Mouse (Mus musculus) right cerebral cortex, postnatal 10 days (tissue): ENCODE results near the gene Rftn1.
"Not testable (repeated sequence)": the region's sequence is repeated elsewhere in the genome, so short reads cannot be mapped to it uniquely, and the experiment has no call there.

Experiments used
- DNase-seq, 2 experiments: peaks; one replicate each; pipeline ENCODE4 v3.0.0; 2021; ENCODE audit warnings: low spot score in 2 of 2

Rftn1 gene

DNA sequence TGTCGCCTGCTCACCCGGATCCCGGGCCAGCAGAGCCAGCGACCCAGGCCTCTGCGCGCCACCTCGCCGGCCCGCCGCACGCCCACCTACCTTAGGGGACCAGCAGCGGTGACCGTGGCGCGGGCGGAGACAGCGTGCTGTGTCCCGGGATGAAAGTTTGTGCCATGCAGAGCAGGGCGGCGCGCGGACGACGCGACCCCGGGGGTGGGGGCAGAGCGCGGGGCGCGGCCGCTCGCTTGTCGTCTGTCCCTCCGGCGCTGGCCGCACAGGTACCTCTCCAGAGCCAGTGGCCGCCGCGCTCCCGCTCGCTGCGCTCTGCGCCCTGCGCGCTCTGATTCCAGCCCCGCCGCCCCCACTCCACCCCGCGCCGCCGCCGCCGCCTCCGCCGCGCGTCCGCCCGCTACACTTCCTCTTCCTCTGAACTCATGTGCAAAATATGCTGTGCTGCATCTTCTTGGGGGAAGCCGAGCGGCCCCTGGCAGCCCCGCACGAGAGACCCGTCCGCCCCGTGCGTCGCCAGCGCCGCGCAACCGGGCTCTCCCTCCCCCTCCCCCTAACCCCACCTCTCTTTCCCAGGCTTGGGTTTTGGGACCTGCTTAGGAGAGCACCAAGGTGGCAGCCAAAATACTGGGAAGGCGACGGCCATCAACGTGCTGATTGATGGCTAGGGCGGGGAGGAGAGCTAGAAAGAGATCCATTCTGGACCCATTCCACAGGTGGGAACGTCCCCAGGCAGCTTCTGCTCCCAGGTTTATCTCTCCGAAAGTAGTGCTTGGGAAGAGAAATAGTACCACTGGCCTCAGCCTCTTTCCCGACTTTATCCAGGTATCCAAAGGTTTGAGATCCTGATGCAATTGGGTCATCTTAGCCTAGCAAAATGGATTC, at the start of gene Rftn1:
TSS of gene Rftn1 (minus strand) at position 544 of the 885 bp plus-strand sequence.
- peak; percentile 40 to 50 for DNase-seq

DNA sequence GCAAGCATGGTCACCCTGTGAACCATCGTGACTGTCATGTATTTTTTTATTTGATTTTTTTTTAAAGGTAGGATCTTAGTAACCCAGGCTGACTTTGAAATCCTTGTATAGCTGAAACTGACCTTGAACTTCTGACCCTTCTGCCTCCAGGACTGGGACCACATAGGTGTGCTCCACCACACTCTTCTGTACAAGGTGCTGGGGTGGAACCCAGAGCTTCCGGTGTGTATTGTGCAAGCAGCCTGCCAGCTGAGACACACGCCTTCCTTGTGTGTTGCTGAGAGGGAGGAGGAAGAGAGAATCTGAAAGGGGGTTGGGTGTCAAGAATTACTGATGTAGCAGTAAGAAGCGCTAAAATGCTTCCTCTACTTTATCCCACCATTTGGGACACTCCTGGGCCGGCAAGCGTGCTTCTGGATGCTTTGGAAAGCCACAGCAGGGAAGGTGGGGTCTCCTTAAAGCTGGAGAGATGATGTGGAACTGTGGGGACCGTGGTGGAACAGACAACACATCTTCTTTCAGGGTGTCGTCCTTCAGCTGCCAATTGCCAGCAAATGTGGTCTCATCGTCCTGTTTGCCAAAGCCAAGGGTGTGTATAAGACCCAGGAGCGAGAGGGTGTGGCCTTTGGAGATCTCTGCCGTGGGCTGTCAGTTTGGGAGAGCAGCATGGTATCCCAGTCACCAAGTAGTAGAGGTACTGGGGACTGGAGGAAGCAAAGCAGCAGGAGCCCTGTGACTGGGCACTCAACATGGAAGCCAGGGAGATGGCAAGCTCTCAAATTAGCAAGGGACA, 47.5 kb upstream of the Rftn1 start:
- no peak for DNase-seq

DNA sequence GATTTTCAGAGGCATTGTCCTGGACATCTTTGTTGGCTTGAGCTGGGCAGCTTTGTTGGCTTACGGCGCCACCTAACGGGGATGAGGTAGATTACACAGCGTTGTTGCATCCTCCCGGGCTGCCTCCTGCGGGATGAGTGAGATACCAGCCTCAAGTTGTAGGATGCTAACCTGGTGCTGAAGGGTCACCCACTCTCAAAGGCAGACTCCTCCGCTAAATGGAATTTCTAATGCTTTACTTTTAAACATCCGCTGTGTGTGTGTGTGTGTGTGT, 46.9 kb upstream of the Rftn1 start:
- peak; percentile 89 to 92 for DNase-seq

DNA sequence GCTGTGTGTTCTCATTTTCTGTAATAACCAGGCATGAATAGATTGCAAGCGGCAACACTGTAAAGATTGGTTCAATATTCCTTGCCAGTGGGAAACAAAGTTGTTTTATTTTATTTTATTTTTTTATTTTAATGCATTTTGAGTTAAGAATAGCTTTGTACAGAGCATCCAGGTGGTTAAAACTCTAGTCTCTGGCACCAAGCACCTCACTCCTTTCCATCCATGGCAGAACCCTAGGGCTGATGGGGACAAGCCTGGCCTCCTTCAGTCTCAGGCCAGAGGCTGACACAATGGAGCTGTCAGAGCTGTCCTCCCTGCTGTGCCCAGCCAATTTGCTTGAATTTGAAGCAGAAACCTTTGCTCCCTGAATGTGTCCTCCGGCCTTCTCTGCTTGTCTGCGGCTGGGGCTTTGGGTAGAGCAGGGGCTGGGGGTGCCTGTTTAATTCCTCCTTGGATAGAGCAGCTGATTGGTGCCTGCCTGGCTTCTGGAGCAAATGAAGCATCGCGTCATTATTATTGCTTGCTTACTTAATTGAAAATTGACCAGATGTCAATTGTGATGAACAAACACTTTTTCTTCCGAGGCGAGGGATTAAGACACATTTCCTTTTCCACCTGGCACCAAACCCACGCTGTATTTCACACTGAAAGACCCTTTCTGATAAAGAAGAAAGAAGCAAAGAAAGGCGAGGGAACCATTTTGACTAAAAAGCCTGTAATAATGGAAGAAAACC, 46.4 kb upstream of the Rftn1 start:
- peak in 1 of 2 experiments; percentile 30 for DNase-seq

DNA sequence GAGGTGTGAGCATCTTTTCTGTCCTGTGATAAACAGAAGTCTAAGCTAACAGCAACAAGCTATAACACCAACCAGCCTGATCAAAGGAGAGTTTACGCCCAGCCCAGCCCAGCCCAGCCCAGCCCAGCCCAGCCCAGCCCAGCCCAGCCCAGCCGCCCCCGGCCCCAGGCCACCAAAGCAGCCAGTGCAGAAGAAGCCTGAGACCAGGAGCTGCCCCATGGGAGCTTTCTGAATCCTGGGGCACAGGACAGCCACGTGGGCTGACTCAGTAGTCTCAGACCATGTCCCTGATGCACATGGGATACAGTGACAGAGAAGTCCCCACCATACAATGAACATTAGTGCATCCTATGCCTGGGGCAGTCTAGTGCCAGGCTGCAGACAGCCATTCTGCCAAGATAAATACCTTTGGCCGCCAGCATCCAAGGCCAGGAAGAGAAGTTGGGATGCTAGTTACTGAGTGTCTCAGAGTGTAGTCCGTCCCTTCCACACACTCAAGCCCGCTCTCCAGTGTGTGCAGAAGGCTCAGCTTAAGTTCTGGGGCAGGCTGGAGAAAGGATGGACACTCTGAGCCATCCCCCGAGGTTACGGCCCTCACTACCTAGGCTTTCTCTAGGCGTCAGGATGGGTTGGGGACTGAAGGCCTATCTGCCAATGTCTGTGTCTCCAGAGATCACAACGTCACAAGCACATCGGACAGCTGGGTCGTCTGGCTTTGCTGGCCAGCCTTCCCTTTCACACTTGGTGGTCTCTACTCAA, 45.6 kb upstream of the Rftn1 start:
- DNase-seq: no peak

DNA sequence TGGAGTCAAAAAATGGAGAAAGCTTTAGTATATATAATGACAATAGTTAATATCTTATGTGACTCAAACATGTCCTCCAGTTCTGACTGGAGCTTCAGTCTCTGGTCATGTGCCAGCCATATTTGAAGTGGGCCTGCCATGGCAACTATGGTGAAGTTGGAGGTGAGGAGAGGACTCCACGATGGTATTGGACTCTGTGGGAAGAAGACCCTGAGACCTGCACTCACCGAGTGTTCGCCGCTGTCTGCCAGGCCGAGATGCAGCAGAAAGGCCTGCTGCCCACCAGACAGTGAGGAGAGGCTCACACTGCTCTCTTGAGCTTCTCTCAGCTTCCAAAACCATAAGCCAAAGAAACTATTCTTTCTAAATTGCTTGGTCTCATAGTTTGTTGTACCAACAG, 43.5 kb upstream of the Rftn1 start:
- DNase-seq: no peak

DNA sequence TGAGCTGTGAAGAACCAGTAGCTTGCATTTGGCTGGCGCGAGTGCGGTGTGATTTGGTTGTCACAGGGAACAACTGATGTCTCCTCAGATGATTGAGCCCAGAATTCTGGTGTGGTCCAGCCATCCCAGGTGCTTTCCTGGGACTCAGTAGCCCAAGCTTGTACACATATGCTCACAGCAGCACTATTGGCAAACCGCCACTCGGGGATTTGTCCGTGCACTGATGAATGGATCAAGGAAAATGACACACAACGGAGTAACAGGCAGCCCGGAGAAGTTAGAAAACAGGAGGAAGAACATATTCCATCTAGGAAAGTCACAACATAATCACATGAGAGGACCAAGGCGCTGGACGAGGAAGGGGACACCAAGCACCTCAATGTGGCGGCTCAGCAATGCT, 42.3 kb upstream of the Rftn1 start:
- DNase-seq: no peak

DNA sequence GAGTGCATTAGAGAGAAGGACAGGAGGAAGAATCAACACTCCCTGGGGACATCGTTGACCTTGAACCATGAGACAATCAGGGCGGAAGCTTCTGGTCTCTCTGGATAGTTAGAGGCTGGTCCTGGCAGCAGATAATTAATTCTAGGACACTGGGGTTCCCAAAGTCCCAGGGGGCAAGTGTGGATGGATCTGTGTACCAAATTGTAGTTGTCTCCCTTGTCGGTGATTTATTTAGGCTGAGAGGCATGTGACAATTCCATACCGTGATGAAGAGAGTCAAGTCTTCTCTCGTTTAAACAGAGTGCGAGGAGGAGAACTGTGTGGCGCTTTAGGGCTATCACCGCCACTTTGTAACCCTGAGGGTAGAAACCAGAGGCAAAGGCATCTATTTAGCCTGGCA, 40.7 kb upstream of the Rftn1 start:
- peak in 1 of 2 experiments; percentile 0 for DNase-seq

DNA sequence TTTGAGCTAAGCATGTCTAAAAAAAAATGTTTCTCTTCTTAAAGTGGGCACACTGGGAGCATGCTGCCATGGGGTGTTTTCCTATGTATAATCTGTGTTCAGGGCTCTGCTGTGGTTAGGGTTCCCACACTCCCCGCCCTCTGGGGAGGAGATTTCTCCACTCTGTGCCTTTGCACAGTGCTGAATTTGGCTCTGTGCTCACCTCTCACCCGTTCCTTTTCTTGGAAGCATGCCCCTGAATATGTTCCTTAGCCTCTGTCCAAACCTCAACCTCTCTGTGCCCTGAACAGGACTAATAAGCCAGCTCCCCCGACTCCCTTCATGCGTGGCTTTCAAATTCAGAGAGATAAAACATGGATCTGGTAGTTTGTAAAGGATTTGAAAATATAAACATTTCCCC, 39.1 kb upstream of the Rftn1 start:
- DNase-seq: peak in 1 of 2 experiments; percentile 6

DNA sequence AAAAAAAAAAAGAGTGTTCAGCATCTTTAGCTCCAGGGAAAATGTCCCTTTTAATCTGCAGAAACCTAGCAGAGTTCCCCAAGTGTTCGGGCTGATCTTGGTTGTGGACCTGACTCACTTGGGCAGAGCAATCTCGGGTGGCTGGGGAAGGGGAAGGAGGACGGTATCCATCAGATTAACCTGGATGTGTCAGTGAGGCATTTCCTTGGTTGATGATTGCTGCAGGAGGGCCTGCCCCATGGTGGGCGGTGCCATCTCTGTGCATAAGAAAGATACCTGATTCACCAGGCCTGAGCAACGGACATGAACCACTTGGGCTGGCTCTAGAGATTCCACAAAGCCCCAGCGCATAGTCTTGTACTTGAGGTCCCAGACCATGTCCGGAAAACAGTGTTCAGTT, 36.9 kb upstream of the Rftn1 start:
- peak in 1 of 2 experiments; percentile 11 for DNase-seq

DNA sequence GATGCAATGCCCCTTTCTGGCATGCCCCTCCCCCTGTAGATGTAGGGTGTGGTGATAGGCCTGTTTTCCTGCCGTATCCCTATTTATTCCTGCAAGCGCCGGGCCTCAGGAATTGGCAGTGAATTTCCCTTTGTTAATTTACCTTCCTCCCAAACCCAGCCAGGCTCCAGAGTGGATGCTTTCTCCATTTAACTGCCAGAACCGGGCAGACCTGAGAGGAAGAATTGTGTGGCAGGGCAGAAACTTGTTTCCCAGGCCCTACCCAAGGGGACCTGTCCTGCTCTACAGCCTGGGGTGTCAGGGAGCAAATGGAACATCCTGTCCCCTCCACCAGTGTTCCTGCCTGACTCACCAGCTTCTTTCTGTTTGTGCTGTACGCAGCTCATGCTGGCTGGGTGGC, 34.2 kb upstream of the Rftn1 start:
- DNase-seq: no peak

DNA sequence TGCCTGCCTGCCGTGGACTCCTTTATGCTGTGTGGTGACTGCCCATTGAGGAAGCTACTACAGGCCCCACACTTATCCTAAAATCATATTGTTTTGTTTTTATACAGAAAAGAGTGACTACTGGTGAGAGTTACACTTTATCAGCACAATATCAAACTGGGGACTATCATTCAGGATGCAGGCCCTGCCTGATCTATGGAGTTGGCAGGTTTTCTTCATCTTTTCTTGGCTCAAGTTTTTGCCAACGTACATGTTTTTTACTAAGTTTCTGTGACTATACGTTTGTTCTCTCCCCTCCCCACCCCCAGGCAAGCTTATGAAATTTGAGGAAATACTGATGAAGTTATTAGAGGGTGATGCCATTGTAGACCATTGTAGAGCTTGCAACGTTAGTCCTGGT, 27.5 kb upstream of the Rftn1 start:
- no peak for DNase-seq

DNA sequence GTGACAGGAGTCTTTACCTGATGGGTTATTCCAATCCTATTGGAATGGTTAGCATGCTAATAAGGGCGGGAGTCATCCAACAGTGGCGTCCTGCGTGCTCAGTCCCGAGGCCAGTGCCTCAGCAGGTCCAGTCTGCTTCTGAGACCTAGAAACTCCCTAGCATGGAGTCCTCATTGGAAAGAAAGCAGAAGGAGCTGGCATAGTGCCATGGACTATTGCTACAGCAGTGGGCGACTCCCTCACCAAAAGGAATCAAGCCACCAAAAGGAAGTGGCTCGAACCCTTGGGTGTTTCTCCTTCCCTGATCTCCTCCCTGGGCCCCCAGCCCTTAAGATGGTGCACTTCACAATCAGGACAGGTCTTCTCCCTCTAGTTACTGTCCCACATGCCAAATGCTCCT, 24.6 kb upstream of the Rftn1 start:
- DNase-seq: no peak

DNA sequence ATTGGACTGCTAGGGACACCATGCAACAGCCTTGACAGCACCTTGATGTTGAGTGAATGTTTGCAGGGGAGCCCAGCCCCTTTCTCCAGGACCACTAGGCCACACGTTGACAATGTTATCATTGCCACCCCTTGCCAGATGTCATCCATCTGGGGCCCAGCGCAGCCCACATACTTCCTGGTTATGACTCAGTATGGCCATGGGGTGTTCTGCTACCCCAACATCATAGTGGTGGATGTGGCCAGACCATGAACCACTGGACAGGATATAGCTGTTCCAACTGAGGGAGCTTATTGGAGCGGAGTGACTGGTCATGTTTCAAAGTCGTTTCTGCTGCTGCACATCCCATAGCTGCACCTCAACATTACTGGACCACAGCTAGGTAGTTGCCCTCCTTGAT, 22.6 kb upstream of the Rftn1 start:
- no peak for DNase-seq

DNA sequence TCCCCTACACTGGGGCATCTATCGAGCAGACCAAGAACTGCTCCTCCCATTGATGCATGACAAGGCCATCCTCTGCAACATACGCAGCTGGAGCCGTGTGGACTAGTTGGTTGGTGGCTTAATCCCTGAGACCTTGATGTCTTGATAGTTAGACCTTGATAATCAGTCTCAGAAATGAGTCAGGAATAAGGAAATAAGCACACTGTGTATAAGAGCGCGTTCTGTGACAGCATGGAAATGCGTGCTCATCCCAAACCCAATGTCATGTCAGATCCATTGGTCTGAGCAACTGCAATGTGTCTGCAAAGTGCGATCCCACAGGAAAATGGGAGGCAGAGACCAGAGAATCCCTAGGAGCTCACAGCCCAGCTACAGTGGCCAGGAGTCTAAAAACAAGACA, 21.3 kb upstream of the Rftn1 start:
- DNase-seq: no peak

DNA sequence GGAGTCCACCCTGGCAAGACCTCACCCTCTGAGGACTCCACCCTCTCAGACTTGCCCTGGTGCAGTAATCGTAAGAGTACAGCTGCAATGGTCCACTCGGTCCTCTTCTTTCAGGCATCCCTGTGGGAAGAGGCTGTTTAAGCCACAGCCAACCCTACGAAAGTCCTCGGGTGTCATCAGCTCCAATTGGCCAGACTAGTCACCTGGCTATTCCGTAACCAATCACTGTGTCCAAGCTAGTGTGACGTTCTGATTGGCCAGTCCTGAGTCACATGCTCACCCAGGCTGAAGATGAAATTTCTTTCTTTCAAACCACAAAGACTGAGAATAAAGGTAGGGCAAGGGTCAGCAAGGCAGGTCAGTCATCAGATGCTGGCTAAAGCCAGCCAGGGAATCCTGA, 19.4 kb upstream of the Rftn1 start:
- no peak for DNase-seq

DNA sequence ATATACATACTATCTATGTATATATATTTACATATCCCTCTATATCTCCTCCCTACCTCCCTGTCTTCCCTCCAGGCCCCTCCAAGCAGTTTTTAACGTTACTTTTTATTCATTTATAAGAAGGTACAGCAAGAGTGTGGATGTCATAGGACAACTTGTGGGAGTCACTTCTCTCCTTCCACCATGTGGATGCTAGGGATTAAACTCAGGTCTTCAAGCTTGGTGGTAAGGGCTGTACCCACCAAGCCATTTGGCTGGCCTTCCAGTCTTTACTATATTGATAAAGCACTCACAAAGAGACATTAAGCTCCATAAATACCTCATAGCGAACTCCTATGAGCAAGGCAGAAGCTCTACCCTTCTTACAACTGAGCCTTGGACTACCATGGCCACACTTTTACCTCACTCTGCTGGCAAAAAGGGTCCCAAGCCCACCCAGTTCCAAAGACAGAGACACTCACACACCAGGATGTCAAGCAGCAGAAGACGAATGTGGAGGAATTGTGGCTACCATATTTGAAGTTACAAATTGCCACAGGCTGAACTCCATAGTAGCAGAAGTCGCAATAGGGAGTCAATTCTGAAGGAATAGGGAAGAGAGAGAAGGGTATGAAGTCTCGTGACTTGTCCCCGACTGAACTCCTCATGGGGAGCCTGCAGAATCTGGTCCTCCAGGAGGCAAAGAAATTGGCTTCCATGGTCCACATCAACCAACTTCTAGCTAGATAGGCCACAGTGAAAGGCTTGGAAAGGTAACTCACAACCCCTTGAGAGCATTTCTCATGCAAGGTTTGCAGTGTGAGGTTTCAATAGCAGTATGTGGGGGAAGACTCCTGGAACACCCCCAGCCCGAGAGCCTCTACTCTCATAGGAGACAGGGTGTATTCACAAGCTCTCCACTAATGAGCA, 17.9 kb upstream of the Rftn1 start:
- DNase-seq: no peak

DNA sequence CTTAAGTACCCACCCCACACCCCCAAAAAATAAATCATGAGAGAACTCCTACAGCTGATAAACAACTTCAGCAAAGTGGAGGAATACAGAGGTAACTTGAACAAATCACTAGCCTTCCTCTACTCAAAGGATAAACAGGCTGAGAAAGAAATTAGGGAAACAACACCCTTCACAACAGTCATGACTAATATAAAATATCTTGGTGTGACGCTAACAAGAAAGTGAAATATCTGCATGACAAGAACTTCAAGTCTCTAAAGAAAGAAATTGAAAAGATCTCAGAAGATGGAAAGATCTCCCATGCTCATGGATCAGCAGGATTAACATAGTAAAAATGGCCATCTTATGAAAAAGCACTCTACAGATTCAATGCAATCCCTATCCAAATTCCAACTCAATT, 15.8 kb upstream of the Rftn1 start:
- DNase-seq: not testable (repeated sequence)

DNA sequence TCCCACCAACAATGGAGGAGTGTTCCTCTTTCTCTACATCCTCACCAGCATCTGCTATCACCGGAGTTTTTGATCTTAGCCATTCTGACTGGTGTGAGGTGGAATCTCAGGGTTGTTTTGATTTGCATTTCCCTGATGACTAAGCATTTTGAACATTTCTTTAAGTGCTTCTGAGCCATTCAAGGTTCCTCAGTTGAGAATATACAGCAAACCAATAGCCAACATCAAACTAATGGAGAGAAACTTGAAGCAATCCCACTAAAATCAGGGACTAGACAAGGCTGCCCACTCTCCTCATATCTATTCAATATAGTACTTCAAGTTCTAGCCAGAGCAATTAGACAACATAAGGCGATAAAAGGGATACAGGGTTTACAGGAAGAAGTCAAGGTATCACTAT, 15.4 kb upstream of the Rftn1 start:
- not testable (repeated sequence) for DNase-seq

DNA sequence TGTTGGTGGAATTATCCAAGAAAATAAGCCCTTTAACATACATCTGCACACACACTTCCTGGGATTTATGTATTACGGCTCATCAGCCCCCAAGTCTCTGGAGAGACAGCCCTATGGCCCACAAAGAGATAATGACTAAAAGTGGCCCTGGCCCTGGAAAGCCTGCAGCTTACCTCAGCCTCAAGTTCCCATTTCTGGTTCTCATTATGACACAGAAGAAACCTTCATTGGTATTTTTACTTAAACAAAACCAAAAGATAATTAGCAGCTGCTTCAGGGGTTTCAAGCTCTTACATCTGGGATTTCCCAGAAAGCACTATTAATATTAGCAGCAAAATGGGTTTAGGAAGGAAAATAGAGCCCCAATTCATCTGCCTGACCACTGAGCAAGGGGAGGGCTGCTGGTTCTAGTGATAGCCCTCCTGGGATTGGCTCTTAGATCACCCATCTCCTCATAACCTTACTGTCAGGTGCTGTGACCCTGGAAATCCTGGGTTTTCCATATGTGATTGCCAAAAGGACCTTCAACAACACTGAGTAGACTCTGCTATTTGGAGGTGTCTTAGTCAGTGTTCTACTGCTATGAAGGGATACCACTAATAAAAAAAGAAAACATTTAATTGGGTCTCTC, 14.8 kb upstream of the Rftn1 start:
- DNase-seq: no peak
